Mouse (Mus musculus): ENCODE measurements at regions not wholly inside any gene's neighbourhood (a gene's known extent, or its start where the extent isn't known, plus 50 kb on each side); places are given as distances from the start of the nearest gene placed in this dataset.

DNA sequence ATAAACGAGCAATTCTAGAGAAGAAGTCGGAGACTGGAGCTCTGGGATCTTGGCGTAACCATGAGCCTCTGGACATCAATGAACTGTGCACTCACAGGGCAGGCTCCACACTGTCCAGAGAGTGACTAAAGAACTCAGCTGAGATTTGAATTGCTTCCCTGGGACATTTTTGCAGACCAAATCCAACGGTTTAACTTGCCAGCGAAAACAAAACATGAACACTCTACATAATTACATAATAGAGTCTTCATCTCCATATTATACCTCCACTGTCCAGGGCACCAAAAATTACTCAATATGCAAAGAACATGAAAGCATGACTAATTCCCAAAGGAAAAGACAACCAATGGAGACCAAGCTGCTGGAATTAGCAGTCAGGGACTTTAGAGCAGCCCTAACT, 119.9 kb upstream of the Mrps22 start:
- H3K4me1 ChIP-seq (replicated peaks; ENCODE audit: control insufficient read depth, insufficient read depth, low read length), result no peaks in the 10 kb centered on the region
- DNase-seq (ENCODE audit: low spot score) (no peak), ATAC-seq (replicated peaks; ENCODE audit: low FRiP score, low TSS enrichment, low read depth) (no peak)
- no peaks in the 10 kb centered on the region for H3K27me3 ChIP-seq (replicated peaks; ENCODE audit: control insufficient read depth, insufficient read depth, low read length)
- WGBS, result 89% methylated on average over 5 of the region's 5 CpGs
- H3K9ac ChIP-seq (ENCODE audit: low read length), result no peak overlapping the region
- peaks cover 4% of the 10 kb centered on the region; the same call in 1 of the 2 replicates for H3K9me3 ChIP-seq (ENCODE audit: control insufficient read depth, low read length)
- H3K4me2 ChIP-seq (ENCODE audit: low read length), result no peak overlapping the region
- H3K4me3 ChIP-seq (ENCODE audit: low read depth, low read length), result no peak overlapping the region
- H3K27ac ChIP-seq (ENCODE audit: low read depth), result no peak overlapping the region
- H3K36me3 ChIP-seq (ENCODE audit: control insufficient read depth, insufficient read depth, low read length), result no peaks in the 10 kb centered on the region

DNA sequence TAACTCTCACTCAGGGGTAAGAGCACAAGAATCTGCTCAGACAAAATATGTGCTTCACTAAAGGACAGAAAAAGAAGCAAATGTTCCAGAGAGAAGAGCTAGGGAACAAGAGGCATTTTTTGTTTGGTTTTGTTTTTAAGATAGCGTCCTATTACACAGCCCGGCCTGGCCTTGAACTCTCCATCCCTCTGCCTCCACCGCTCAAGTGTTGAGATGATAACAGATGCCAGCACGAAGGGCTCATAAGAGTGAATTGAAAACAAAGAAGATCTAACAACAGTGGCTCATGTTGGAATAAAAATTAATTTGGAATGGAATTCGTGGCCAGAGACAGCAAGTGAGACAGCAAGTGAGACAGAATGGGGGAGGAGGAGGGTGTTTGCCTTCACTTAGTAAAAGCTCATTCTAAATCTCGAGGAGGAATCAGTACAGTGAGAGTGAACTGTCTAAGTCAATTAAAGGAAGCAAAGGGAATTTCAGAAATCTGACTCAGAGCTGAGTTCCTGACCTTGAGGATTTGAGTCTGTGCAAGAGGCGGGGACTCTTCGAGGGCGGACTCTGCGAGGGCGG, 116.3 kb upstream of the Mrps22 start:
- Histone ChIP-seq H3K4me2 (ENCODE audit: low read length) (no peak overlapping the region), H3K4me1 (replicated peaks; ENCODE audit: control insufficient read depth, insufficient read depth, low read length) (no peaks in the 10 kb centered on the region), H3K36me3 (ENCODE audit: control insufficient read depth, insufficient read depth, low read length) (no peaks in the 10 kb centered on the region), H3K9me3 (ENCODE audit: control insufficient read depth, low read length) (peaks cover 4% of the 10 kb centered on the region; the same call in 1 of the 2 replicates), H3K27ac (ENCODE audit: low read depth) (no peak overlapping the region), H3K4me3 (ENCODE audit: low read depth, low read length) (no peak overlapping the region), H3K27me3 (replicated peaks; ENCODE audit: control insufficient read depth, insufficient read depth, low read length) (no peaks in the 10 kb centered on the region), H3K9ac (ENCODE audit: low read length) (no peak overlapping the region)
- WGBS, result 63% methylated on average over 11 of the region's 11 CpGs
- ATAC-seq (replicated peaks; ENCODE audit: low FRiP score, low TSS enrichment, low read depth) (no peak), DNase-seq (ENCODE audit: low spot score) (no peak)

DNA sequence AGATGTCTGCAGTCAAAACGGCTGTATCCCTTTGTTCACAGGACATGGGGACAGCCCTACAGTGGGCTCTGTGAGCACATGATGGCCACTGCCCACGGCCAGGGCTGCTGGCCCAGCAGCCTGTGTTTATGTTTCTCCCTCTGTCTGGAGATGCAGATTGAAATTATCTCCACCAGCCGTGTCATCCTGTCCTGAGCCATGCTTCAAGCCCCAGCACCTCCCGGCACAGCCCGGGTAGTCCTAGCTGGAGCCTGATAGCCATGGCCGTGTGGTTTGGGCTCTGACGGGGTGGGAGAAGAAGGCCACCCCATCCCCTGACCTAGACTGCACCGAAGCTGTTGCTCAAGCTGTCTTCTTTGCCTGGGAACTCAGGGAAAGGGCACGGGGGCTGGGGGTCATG, 113.2 kb upstream of the Mrps22 start:
- Histone ChIP-seq H3K4me1 (replicated peaks; ENCODE audit: control insufficient read depth, insufficient read depth, low read length) (peaks cover 6% of the 10 kb centered on the region; the same call in 1 of the 2 replicates), H3K27me3 (replicated peaks; ENCODE audit: control insufficient read depth, insufficient read depth, low read length) (no peaks in the 10 kb centered on the region), H3K4me3 (ENCODE audit: low read depth, low read length) (no peak overlapping the region), H3K9me3 (ENCODE audit: control insufficient read depth, low read length) (peaks cover 3% of the 10 kb centered on the region; the same call in 1 of the 2 replicates), H3K27ac (ENCODE audit: low read depth) (no peak overlapping the region), H3K36me3 (ENCODE audit: control insufficient read depth, insufficient read depth, low read length) (no peaks in the 10 kb centered on the region), H3K4me2 (ENCODE audit: low read length) (no peak overlapping the region), H3K9ac (ENCODE audit: low read length) (no peak overlapping the region)
- DNase-seq (ENCODE audit: low spot score), result peak; percentile 40
- 66% methylated on average over 9 of the region's 9 CpGs for WGBS
- ATAC-seq (replicated peaks; ENCODE audit: low FRiP score, low TSS enrichment, low read depth), result no peak

DNA sequence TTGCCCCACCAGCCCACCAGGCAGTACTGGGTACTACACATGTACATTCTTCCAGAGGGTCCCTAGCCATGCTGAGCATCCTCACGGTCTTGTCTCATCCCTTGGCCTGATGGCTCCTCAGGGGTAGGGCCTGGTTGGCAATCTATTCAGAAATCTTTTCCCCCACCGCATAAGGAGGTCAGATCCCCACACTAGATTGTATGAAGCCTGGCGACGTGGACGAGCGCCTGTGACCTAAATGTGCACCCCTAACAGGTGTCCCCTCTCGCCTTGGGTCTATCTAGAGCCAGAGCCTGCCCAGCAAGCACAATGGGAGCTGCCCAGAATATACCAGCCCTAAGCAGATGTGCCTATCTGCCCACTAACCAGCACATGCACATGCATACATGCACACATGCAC, 111.4 kb upstream of the Mrps22 start:
- no peaks in the 10 kb centered on the region for H3K27me3 ChIP-seq (replicated peaks; ENCODE audit: control insufficient read depth, insufficient read depth, low read length)
- no peaks in the 10 kb centered on the region for H3K36me3 ChIP-seq (ENCODE audit: control insufficient read depth, insufficient read depth, low read length)
- no peaks in the 10 kb centered on the region for H3K9me3 ChIP-seq (ENCODE audit: control insufficient read depth, low read length)
- no peak overlapping the region for H3K9ac ChIP-seq (ENCODE audit: low read length)
- H3K4me1 ChIP-seq (replicated peaks; ENCODE audit: control insufficient read depth, insufficient read depth, low read length), result peaks cover 9% of the 10 kb centered on the region; the same call in 1 of the 2 replicates
- WGBS, result 85% methylated on average over 7 of the region's 7 CpGs
- DNase-seq (ENCODE audit: low spot score), result peak; percentile 47
- no peak overlapping the region for H3K4me3 ChIP-seq (ENCODE audit: low read depth, low read length)
- no peak overlapping the region for H3K4me2 ChIP-seq (ENCODE audit: low read length)
- no peak overlapping the region for H3K27ac ChIP-seq (ENCODE audit: low read depth)
- no peak for ATAC-seq (replicated peaks; ENCODE audit: low FRiP score, low TSS enrichment, low read depth)

DNA sequence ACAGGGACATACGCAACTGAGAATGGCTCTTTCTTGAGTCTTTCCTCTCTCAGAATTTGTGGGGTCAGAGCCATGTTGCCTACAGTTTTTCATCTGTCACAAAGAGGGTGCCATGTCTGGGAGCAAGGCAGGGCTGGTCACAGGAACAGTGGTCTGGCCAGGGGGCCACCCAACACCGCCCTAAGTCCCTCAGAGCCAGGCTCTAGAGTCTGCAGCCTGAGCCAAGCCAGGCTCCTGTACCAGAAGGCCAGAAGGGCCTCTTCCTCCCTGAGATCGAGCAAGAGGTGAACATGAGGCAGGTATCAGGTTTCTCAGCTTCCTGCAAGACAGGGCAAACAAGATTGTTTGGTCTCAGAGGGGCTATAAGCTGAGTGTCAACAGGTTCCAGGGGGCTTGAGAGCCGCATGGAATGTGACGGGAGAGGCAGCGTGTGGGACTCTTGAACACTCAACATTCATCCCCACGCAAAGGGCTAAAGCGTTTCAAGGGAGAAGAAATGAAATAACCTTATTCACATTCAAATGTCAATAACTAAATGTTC, 110.6 kb upstream of the Mrps22 start:
- Histone ChIP-seq H3K4me1 (replicated peaks; ENCODE audit: control insufficient read depth, insufficient read depth, low read length) (peaks cover 9% of the 10 kb centered on the region; the same call in 1 of the 2 replicates), H3K4me2 (ENCODE audit: low read length) (no peak overlapping the region), H3K27ac (ENCODE audit: low read depth) (no peak overlapping the region), H3K4me3 (ENCODE audit: low read depth, low read length) (no peak overlapping the region), H3K9me3 (ENCODE audit: control insufficient read depth, low read length) (no peaks in the 10 kb centered on the region), H3K9ac (ENCODE audit: low read length) (no peak overlapping the region), H3K36me3 (ENCODE audit: control insufficient read depth, insufficient read depth, low read length) (no peaks in the 10 kb centered on the region), H3K27me3 (replicated peaks; ENCODE audit: control insufficient read depth, insufficient read depth, low read length) (no peaks in the 10 kb centered on the region)
- WGBS, result 58% methylated on average over 8 of the region's 8 CpGs
- DNase-seq (ENCODE audit: low spot score), result peak; percentile 45
- no peak for ATAC-seq (replicated peaks; ENCODE audit: low FRiP score, low TSS enrichment, low read depth)

DNA sequence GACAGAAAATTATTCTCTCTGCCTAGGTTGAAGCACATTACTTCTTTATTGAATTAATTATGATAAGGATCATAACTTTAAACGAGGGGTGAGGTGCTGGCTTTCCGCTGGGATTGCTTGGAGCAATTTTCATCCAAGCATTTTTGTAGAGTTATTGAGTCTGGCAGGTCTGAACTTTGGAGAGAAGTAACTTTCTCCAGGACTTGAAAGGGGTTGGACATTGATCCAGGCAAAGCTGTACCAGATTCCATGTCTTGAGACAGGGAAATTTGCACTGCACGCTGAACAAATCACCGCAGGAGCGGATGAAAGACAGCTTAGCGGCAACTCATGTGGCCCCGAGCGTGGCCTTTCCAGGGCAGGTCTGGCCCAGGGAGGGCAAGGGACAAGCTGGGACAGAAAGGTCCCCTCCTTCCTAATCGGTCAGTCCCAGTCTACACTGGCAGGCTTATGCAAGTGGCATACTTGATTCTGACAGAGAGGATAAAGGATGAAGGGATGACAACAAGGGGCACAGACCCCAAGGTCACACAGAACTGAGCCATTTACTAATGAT, 108.8 kb upstream of the Mrps22 start:
- Histone ChIP-seq H3K36me3 (ENCODE audit: control insufficient read depth, insufficient read depth, low read length) (no peaks in the 10 kb centered on the region), H3K9me3 (ENCODE audit: control insufficient read depth, low read length) (no peaks in the 10 kb centered on the region), H3K27ac (ENCODE audit: low read depth) (no peak overlapping the region), H3K27me3 (replicated peaks; ENCODE audit: control insufficient read depth, insufficient read depth, low read length) (no peaks in the 10 kb centered on the region), H3K4me3 (ENCODE audit: low read depth, low read length) (no peak overlapping the region), H3K9ac (ENCODE audit: low read length) (no peak overlapping the region), H3K4me1 (replicated peaks; ENCODE audit: control insufficient read depth, insufficient read depth, low read length) (peaks cover 9% of the 10 kb centered on the region; the same call in 1 of the 2 replicates), H3K4me2 (ENCODE audit: low read length) (no peak overlapping the region)
- no peak for ATAC-seq (replicated peaks; ENCODE audit: low FRiP score, low TSS enrichment, low read depth)
- peak; percentile 48 for DNase-seq (ENCODE audit: low spot score)
- WGBS, result 41% methylated on average over 9 of the region's 9 CpGs

DNA sequence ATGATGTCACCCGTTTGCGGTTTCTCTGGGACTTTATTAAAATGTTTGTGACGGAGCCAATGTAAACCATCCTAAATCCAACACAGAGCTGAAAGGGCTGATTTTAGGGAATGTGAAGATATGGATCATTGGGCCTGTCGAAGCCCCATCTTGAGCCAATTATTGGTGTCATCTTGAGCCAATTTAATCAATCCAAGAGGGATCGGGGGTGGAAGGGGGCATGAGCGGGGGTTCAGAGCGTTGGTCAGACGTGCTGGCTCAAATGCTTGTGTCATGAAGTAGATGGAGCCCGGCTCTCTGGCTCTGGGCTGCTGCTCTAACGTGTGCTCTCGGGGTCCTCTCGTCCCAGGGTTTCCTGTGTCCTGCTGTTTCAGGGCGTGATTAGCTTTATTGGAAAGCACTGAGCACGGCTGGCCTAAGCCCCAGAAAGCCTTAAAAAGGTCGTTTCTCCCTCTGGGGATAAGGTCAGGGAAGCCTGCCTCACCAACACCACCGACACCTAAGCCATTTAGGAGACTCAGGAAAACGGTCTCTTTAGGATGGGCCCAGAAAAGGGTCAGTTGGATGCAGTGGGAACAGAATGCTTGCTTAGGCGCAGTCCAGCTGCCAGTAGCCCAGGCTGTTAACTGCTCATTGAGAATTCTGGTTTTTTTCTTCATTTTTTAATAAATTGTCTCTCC, 106.7 kb upstream of the Mrps22 start:
- no peaks in the 10 kb centered on the region for H3K36me3 ChIP-seq (ENCODE audit: control insufficient read depth, insufficient read depth, low read length)
- no peak for ATAC-seq (replicated peaks; ENCODE audit: low FRiP score, low TSS enrichment, low read depth)
- peaks cover 9% of the 10 kb centered on the region; the same call in 1 of the 2 replicates for H3K4me1 ChIP-seq (replicated peaks; ENCODE audit: control insufficient read depth, insufficient read depth, low read length)
- H3K4me2 ChIP-seq (ENCODE audit: low read length), result no peak overlapping the region
- H3K27ac ChIP-seq (ENCODE audit: low read depth), result no peak overlapping the region
- H3K9ac ChIP-seq (ENCODE audit: low read length), result no peak overlapping the region
- 82% methylated on average over 18 of the region's 18 CpGs for WGBS
- H3K9me3 ChIP-seq (ENCODE audit: control insufficient read depth, low read length), result no peaks in the 10 kb centered on the region
- no peaks in the 10 kb centered on the region for H3K27me3 ChIP-seq (replicated peaks; ENCODE audit: control insufficient read depth, insufficient read depth, low read length)
- no peak overlapping the region for H3K4me3 ChIP-seq (ENCODE audit: low read depth, low read length)
- peak; percentile 38 for DNase-seq (ENCODE audit: low spot score)

DNA sequence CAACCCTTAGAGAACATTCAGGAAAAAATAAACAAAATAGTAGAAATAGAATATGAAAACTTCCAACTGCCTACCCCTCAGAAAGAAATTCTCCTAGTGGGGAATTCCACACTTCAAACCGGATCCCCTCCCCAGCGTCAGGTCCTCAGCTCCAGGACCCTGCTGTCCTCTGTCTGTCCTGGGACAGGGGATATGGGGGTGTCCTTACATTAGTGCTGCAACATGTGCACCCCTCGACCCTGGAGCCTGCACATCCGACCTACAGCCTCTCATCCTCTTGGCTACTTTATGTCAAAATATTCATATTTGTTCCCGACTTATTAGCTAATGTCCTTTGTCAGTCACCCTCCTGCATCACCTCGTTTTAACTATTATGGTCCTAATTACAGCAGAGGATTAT, 106.0 kb upstream of the Mrps22 start:
- Histone ChIP-seq H3K4me3 (ENCODE audit: low read depth, low read length) (no peak overlapping the region), H3K9me3 (ENCODE audit: control insufficient read depth, low read length) (no peaks in the 10 kb centered on the region), H3K27ac (ENCODE audit: low read depth) (no peak overlapping the region), H3K4me1 (replicated peaks; ENCODE audit: control insufficient read depth, insufficient read depth, low read length) (peaks cover 9% of the 10 kb centered on the region; the same call in 1 of the 2 replicates), H3K36me3 (ENCODE audit: control insufficient read depth, insufficient read depth, low read length) (no peaks in the 10 kb centered on the region), H3K4me2 (ENCODE audit: low read length) (no peak overlapping the region), H3K9ac (ENCODE audit: low read length) (no peak overlapping the region), H3K27me3 (replicated peaks; ENCODE audit: control insufficient read depth, insufficient read depth, low read length) (no peaks in the 10 kb centered on the region)
- WGBS, result 82% methylated on average over 6 of the region's 6 CpGs
- DNase-seq (ENCODE audit: low spot score), result peak; percentile 25
- no peak for ATAC-seq (replicated peaks; ENCODE audit: low FRiP score, low TSS enrichment, low read depth)
